Mouse (Mus musculus): ENCODE measurements around the gene Olfml1. TPM values are rescaled to one million over a fixed set of nuclear protein-coding genes. Genes with fewer than 3 reads are reported as not detected.

Olfml1 gene
- polyA plus RNA-seq (2014; fragmentation: Nextera tagmentation; extraction: Ambion mirVana), result 8.5 and 8.6 TPM in 2 replicates

GRCm38 (mm10) chr7:107567261-107567671 lies at the start of gene Olfml1:
Gene Olfml1, plus strand, starts transcription at chr7:107567446.
- WGBS, result 56% methylated on average over 7 of the region's 7 CpGs
- H3K36me3 ChIP-seq (ENCODE audit: control insufficient read depth, insufficient read depth, low read length), result no peaks in the 10 kb centered on the region
- ATAC-seq (ENCODE audit: insufficient read depth, low FRiP score, low TSS enrichment) (no peak), DNase-seq (ENCODE audit: low spot score) (peak; percentile 60)
- no peaks in the 10 kb centered on the region for H3K9me3 ChIP-seq (ENCODE audit: control insufficient read depth, low read length)
- peak within 1 kb of the TSS; percentile 19 for H3K4me2 ChIP-seq (ENCODE audit: low read depth)
- H3K27ac ChIP-seq (ENCODE audit: low read depth, low read length), result no peak within 1 kb of the TSS
- H3K27me3 ChIP-seq (ENCODE audit: control insufficient read depth, insufficient read depth, low read length), result no peaks in the 10 kb centered on the region
- no peak within 1 kb of the TSS for H3K9ac ChIP-seq (ENCODE audit: low read length)
- H3K4me3 ChIP-seq (ENCODE audit: low read depth, low read length), result peak within 1 kb of the TSS; percentile 10; the same call in 1 of the 2 replicates
- no peaks in the 10 kb centered on the region for H3K4me1 ChIP-seq (ENCODE audit: control insufficient read depth, insufficient read depth, low read length)

DNA sequence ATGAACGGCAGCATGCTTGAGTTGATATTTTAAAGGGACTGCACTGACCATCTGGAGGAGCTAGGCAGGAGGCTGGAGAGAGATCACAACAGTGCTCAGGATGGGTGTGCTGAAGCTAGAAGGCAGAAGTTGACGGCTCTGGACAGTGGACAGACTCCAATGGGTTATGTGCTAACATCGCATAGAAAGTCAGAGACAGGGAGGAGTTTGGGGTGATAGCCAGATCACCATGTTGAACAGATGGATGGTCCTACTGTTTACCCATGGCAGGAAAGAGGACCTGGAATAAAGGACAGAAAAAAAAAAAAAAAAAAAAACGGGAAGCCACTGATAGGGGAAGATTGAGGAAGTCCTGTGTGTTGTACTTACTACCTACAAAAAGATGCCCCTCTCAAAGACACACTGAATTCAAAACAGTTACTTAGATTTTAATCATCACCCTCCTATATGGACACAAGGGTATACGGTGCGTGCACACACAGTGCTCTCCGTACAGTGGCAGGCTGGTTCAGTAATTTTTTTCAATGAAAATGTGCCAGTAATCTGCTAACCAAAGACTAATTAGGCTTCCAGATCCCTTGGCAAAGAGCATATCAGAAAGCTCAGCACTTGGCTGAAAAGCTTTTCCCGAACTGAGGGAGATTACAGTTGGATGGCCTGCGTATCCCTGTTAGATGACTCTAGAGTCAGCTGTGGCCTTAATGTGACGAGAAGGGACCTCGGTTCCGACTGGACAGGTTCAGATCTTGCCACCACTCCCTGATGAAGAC lies 47.8 kb upstream of the Olfml1 start:
- no peaks in the 10 kb centered on the region for H3K9me3 ChIP-seq (ENCODE audit: control insufficient read depth, low read length)
- H3K4me1 ChIP-seq (ENCODE audit: control insufficient read depth, insufficient read depth, low read length), result no peaks in the 10 kb centered on the region
- no peaks in the 10 kb centered on the region for H3K36me3 ChIP-seq (ENCODE audit: control insufficient read depth, insufficient read depth, low read length)
- no peak overlapping the region for H3K27ac ChIP-seq (ENCODE audit: low read depth, low read length)
- H3K4me2 ChIP-seq (ENCODE audit: low read depth), result no peak overlapping the region
- H3K4me3 ChIP-seq (ENCODE audit: low read depth, low read length), result no peak overlapping the region
- 89% methylated on average over 12 of the region's 12 CpGs for WGBS
- DNase-seq (ENCODE audit: low spot score), result no peak
- no peaks in the 10 kb centered on the region for H3K27me3 ChIP-seq (ENCODE audit: control insufficient read depth, insufficient read depth, low read length)
- no peak for ATAC-seq (ENCODE audit: insufficient read depth, low FRiP score, low TSS enrichment)
- no peak overlapping the region for H3K9ac ChIP-seq (ENCODE audit: low read length)

DNA sequence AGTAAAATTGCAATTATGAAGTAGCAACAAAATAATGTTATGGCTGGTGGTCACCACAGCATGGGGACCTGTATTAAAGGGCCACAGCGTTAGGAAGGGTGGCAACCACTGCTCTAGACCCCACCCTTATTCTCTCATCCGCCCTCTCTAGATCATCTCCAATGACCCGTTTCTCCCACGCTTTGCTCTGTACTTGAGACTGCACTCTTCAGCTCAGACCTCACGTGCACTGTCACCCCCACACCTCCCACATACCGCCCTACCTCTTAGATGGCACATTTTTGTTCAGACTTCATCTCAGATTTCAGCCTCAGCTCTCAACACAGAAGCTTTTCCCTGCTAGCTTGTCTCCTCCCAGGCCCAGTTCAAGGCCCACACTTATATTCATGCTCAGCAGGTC lies 45.8 kb upstream of the Olfml1 start:
- Histone ChIP-seq H3K4me2 (ENCODE audit: low read depth) (no peak overlapping the region), H3K4me3 (ENCODE audit: low read depth, low read length) (no peak overlapping the region), H3K27me3 (ENCODE audit: control insufficient read depth, insufficient read depth, low read length) (no peaks in the 10 kb centered on the region), H3K4me1 (ENCODE audit: control insufficient read depth, insufficient read depth, low read length) (no peaks in the 10 kb centered on the region), H3K9ac (ENCODE audit: low read length) (no peak overlapping the region), H3K27ac (ENCODE audit: low read depth, low read length) (no peak overlapping the region), H3K9me3 (ENCODE audit: control insufficient read depth, low read length) (no peaks in the 10 kb centered on the region), H3K36me3 (ENCODE audit: control insufficient read depth, insufficient read depth, low read length) (no peaks in the 10 kb centered on the region)
- DNase-seq (ENCODE audit: low spot score), result no peak
- WGBS, result 88% methylated on average over 6 of the region's 6 CpGs
- no peak for ATAC-seq (ENCODE audit: insufficient read depth, low FRiP score, low TSS enrichment)

DNA sequence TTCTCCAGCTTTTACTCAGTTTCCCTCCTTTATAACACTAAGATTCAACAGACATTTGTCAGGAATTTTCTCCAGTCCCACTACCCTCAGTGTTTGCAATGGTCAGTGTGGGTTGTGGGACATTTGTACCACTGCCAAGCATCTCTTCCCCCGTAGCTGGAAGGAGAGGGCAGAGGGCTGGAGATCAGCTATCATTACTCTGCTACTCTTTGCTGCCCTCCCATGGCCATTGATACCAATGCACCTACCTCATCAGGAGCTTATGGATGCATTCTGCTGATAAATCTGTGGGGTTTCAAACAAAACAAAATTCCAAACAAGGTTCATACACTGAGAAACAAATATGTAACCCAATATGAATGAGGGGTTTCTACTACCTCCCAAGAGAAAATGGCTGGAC lies 40.9 kb upstream of the Olfml1 start:
- Histone ChIP-seq H3K27me3 (ENCODE audit: control insufficient read depth, insufficient read depth, low read length) (no peaks in the 10 kb centered on the region), H3K27ac (ENCODE audit: low read depth, low read length) (no peak overlapping the region), H3K9me3 (ENCODE audit: control insufficient read depth, low read length) (no peaks in the 10 kb centered on the region), H3K36me3 (ENCODE audit: control insufficient read depth, insufficient read depth, low read length) (no peaks in the 10 kb centered on the region), H3K9ac (ENCODE audit: low read length) (no peak overlapping the region), H3K4me2 (ENCODE audit: low read depth) (no peak overlapping the region), H3K4me3 (ENCODE audit: low read depth, low read length) (no peak overlapping the region), H3K4me1 (ENCODE audit: control insufficient read depth, insufficient read depth, low read length) (no peaks in the 10 kb centered on the region)
- peak; percentile 53 for DNase-seq (ENCODE audit: low spot score)
- ATAC-seq (ENCODE audit: insufficient read depth, low FRiP score, low TSS enrichment), result no peak
- WGBS, result 27% methylated on average over 1 of the region's 1 CpGs

DNA sequence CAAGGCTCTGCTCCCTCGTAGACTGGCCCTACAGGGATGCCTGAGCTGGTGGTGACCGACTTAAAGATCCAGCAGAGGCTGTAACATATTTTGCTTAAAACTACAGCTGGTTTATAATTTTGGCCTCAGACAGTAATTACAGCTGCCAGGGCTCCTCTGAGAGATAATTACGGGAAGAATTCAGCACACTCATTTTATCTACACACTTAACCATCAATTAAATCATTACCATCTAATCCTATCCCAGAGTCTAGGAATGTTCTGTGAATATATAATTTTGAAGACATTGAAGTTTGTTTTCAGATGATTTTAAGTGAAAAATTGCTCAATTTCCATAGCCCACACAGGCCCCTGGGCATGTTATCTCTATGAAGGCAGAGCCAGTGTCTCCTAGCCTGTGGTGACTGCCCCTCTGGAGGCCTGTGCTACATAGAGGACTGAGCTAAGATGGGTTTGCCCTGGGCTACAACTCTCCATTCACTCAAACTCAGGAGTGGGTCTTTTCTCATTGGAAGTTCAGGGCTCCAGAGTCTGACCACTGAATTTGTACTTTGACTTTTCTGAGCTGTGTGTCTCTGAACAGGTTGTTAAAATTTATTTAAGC lies 39.0 kb upstream of the Olfml1 start:
- DNase-seq (ENCODE audit: low spot score) (no peak), ATAC-seq (ENCODE audit: insufficient read depth, low FRiP score, low TSS enrichment) (no peak)
- 93% methylated on average over 3 of the region's 3 CpGs for WGBS

GRCm38 (mm10) chr7:107529364-107529763 lies 37.9 kb upstream of the Olfml1 start:
- no peaks in the 10 kb centered on the region for H3K36me3 ChIP-seq (ENCODE audit: control insufficient read depth, insufficient read depth, low read length)
- 80% methylated on average over 5 of the region's 5 CpGs for WGBS

More for the DNA sequence above, 39.0 kb upstream of the Olfml1 start:
- no peak overlapping the region for H3K4me2 ChIP-seq (ENCODE audit: low read depth)
- H3K4me1 ChIP-seq (ENCODE audit: control insufficient read depth, insufficient read depth, low read length), result no peaks in the 10 kb centered on the region
- no peaks in the 10 kb centered on the region for H3K36me3 ChIP-seq (ENCODE audit: control insufficient read depth, insufficient read depth, low read length)
- H3K27me3 ChIP-seq (ENCODE audit: control insufficient read depth, insufficient read depth, low read length), result no peaks in the 10 kb centered on the region
- H3K9me3 ChIP-seq (ENCODE audit: control insufficient read depth, low read length), result no peaks in the 10 kb centered on the region
- H3K4me3 ChIP-seq (ENCODE audit: low read depth, low read length), result no peak overlapping the region
- H3K9ac ChIP-seq (ENCODE audit: low read length), result no peak overlapping the region
- H3K27ac ChIP-seq (ENCODE audit: low read depth, low read length), result no peak overlapping the region

GRCm38 (mm10) chr7:107535311-107535710 lies 31.9 kb upstream of the Olfml1 start:
- Histone ChIP-seq H3K9ac (ENCODE audit: low read length) (no peak overlapping the region), H3K4me3 (ENCODE audit: low read depth, low read length) (no peak overlapping the region), H3K4me2 (ENCODE audit: low read depth) (no peak overlapping the region), H3K27me3 (ENCODE audit: control insufficient read depth, insufficient read depth, low read length) (no peaks in the 10 kb centered on the region), H3K9me3 (ENCODE audit: control insufficient read depth, low read length) (no peaks in the 10 kb centered on the region), H3K36me3 (ENCODE audit: control insufficient read depth, insufficient read depth, low read length) (no peaks in the 10 kb centered on the region), H3K4me1 (ENCODE audit: control insufficient read depth, insufficient read depth, low read length) (no peaks in the 10 kb centered on the region), H3K27ac (ENCODE audit: low read depth, low read length) (no peak overlapping the region)
- WGBS, result 87% methylated on average over 4 of the region's 4 CpGs
- ATAC-seq (ENCODE audit: insufficient read depth, low FRiP score, low TSS enrichment), result no peak
- DNase-seq (ENCODE audit: low spot score), result no peak

More at GRCm38 (mm10) chr7:107529364-107529763, 37.9 kb upstream of the Olfml1 start:
- no peak overlapping the region for H3K4me2 ChIP-seq (ENCODE audit: low read depth)
- DNase-seq (ENCODE audit: low spot score), result no peak
- no peak overlapping the region for H3K27ac ChIP-seq (ENCODE audit: low read depth, low read length)
- no peaks in the 10 kb centered on the region for H3K27me3 ChIP-seq (ENCODE audit: control insufficient read depth, insufficient read depth, low read length)
- H3K9me3 ChIP-seq (ENCODE audit: control insufficient read depth, low read length), result no peaks in the 10 kb centered on the region
- no peaks in the 10 kb centered on the region for H3K4me1 ChIP-seq (ENCODE audit: control insufficient read depth, insufficient read depth, low read length)
- ATAC-seq (ENCODE audit: insufficient read depth, low FRiP score, low TSS enrichment), result no peak
- H3K4me3 ChIP-seq (ENCODE audit: low read depth, low read length), result no peak overlapping the region
- H3K9ac ChIP-seq (ENCODE audit: low read length), result no peak overlapping the region

- no peak overlapping the region for H3K4me3 ChIP-seq (ENCODE audit: low read depth, low read length)
- H3K36me3 ChIP-seq (ENCODE audit: control insufficient read depth, insufficient read depth, low read length), result no peaks in the 10 kb centered on the region
- no peak overlapping the region for H3K27ac ChIP-seq (ENCODE audit: low read depth, low read length)
- H3K9me3 ChIP-seq (ENCODE audit: control insufficient read depth, low read length), result no peaks in the 10 kb centered on the region
- no peaks in the 10 kb centered on the region for H3K4me1 ChIP-seq (ENCODE audit: control insufficient read depth, insufficient read depth, low read length)
- no peaks in the 10 kb centered on the region for H3K27me3 ChIP-seq (ENCODE audit: control insufficient read depth, insufficient read depth, low read length)
- no peak overlapping the region for H3K9ac ChIP-seq (ENCODE audit: low read length)
- DNase-seq (ENCODE audit: low spot score) (no peak), ATAC-seq (ENCODE audit: insufficient read depth, low FRiP score, low TSS enrichment) (no peak)
- WGBS, result 73% methylated on average over 6 of the region's 6 CpGs
- H3K4me2 ChIP-seq (ENCODE audit: low read depth), result no peak overlapping the region
These were observed 30.7 kb upstream of the Olfml1 start for GRCm38 (mm10) chr7:107536516-107536915.

GRCm38 (mm10) chr7:107540034-107540433 lies 27.2 kb upstream of the Olfml1 start:
- H3K27ac ChIP-seq (ENCODE audit: low read depth, low read length), result no peak overlapping the region
- no peaks in the 10 kb centered on the region for H3K27me3 ChIP-seq (ENCODE audit: control insufficient read depth, insufficient read depth, low read length)
- no peaks in the 10 kb centered on the region for H3K4me1 ChIP-seq (ENCODE audit: control insufficient read depth, insufficient read depth, low read length)
- no peak overlapping the region for H3K9ac ChIP-seq (ENCODE audit: low read length)
- H3K4me3 ChIP-seq (ENCODE audit: low read depth, low read length), result no peak overlapping the region
- no peak for ATAC-seq (ENCODE audit: insufficient read depth, low FRiP score, low TSS enrichment)
- no peaks in the 10 kb centered on the region for H3K9me3 ChIP-seq (ENCODE audit: control insufficient read depth, low read length)
- no peaks in the 10 kb centered on the region for H3K36me3 ChIP-seq (ENCODE audit: control insufficient read depth, insufficient read depth, low read length)
- H3K4me2 ChIP-seq (ENCODE audit: low read depth), result no peak overlapping the region
- 66% methylated on average over 4 of the region's 4 CpGs for WGBS
- DNase-seq (ENCODE audit: low spot score), result no peak
